Mouse (Mus musculus) A20 (cell line): ENCODE data around the gene Bex4.
"Not testable (repeated sequence)": the region's sequence is repeated elsewhere in the genome, so short reads cannot be mapped to it uniquely, and the experiment has no call there.

Source experiments
- DNase-seq: peaks from one replicate; pipeline ENCODE4 v3.0.0-alpha.2; 2011; ENCODE audit warnings: low read depth, low spot score

Bex4 gene

GRCm38 (mm10) chrX:136138827-136139639 lies at the start of gene Bex4:
Bex4 (plus strand) TSS chrX:136138996.
- not testable (repeated sequence) for DNase-seq

DNA sequence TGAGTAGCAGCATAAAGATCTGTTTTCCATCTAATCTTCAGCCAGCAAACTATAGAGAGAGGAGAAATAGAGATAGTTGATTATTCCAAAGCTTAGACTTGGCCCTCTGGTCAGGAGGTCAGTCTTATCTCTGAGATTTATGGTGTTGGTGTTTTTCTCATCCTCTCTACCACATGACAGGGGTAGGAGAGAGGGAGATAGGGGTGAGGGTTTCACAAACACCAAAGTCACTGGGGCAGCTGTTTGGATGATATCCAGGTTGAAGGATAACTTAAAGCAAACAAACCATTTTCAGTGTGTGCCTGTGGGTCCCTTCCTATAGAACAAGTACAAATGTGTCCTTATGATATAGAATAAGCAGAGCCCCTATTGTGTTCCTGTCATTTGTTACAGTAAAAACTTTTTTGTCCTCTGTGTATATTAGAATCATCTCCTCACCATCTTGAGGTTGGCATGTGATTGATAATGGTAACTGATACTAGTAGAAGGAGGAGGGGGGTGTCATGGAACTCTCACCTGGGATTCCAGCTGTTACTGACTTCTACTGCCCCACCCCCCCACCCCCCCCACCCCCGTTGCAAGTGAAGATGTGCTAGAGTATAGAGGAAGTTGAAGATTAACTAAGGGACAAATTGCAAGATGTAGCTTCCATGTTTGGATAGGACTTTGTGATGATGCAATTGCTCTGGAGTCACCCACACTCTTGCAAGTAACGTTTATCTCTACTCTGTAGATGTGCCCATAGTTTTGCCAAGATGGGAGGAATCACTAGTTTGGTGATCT lies 46.1 kb upstream of the Bex4 start:
- DNase-seq: no peak

DNA sequence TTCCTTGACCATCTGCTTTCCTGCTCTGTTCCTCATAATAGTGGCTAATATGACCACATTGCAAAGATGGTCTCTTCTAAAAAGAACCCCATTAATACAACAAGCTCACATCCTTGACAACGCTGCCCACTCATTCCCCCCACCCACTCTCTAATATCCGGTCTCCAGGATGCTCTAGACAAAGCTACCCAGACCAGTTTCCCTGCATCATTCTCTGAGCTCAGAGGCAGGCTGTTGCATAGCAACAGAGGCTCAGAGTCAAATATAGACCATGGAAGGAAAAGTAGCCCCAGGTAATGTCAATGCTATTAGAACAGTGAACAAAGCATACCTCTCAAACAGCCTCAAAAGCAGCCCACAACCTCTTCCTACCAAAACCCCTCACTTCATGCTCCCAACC lies 44.4 kb upstream of the Bex4 start:
- DNase-seq: no peak

GRCm38 (mm10) chrX:136104046-136104723 lies 34.6 kb upstream of the Bex4 start:
- DNase-seq: no peak

- DNase-seq: no peak
These were observed 34.1 kb upstream of the Bex4 start for GRCm38 (mm10) chrX:136104724-136105088.

DNA sequence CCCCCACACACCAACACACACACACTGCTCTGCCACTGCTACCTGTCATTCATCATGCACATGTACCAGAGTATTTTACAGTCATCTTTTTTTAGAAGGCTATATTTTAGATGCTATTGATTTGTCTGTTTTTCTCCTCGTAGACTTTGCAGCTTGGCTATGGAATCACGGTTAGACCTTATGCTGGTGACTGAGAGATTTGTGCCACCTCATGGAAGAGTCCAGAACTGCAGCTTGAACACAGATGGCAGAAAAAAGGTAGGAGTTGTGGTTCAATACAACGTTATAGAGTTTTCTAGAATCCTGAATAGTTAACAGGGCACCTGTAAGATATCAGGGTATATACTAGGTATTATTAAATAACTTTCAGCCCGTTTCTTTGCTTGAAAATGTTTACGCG lies 30.9 kb upstream of the Bex4 start:
- DNase-seq: peak; percentile 20

- DNase-seq: no peak
These were observed 23.8 kb upstream of the Bex4 start for GRCm38 (mm10) chrX:136115015-136115414.

- DNase-seq: no peak
These were observed 23.3 kb upstream of the Bex4 start for GRCm38 (mm10) chrX:136115419-136115961.

GRCm38 (mm10) chrX:136127038-136127743 lies 11.6 kb upstream of the Bex4 start:
- DNase-seq: peak; percentile 52

GRCm38 (mm10) chrX:136127744-136128064 lies 11.1 kb upstream of the Bex4 start:
- DNase-seq: peak; percentile 40

- DNase-seq: no peak
These were observed 3.2 kb upstream of the Bex4 start for GRCm38 (mm10) chrX:136135559-136135958.

DNA sequence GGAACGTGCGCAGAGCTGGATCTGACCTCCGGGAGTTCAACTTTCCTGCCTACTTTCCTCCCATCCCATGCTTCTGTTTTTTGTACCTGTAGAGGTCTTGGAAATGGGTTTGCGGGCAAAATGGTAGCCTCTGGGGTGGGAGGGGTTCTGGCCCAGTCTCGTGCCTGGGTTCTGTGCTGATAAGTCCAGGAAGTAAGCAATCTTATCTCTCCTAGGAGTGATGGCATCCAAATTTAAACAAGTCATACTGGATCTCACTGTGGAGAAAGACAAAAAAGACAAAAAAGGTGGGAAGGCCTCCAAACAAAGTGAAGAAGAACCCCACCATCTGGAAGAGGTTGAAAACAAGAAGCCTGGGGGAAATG lies 826 bp downstream of the Bex4 start:
- DNase-seq: not testable (repeated sequence)

GRCm38 (mm10) chrX:136141385-136141784 lies 2.6 kb downstream of the Bex4 start:
- DNase-seq: no peak

DNA sequence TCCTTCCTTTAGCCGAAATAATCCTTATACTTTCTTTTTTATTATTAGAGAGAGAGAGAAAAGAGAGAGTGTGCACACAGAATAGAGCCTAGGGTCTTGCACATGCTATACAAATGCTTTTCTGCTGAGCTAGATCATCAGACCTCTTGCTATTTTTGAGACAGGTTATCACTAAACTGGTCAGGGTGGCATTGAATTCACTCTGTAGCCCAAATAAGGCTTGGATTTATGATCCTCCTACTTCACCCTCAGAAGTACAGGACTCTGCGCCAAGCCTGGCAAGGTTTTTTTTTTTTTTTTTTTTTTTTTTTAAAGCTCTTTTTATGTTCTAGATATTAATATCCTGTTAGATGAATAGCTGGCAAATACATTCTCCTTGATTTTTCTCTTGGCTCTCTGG lies 4.9 kb downstream of the Bex4 start:
- no peak for DNase-seq

GRCm38 (mm10) chrX:136144195-136144594 lies 5.4 kb downstream of the Bex4 start:
- DNase-seq: no peak

GRCm38 (mm10) chrX:136170625-136171024 lies 31.8 kb downstream of the Bex4 start:
- DNase-seq: no peak

- no peak for DNase-seq
These were observed 32.7 kb downstream of the Bex4 start for GRCm38 (mm10) chrX:136171189-136172117.

- no peak for DNase-seq
These were observed 33.3 kb downstream of the Bex4 start, which contains the start of gene Tceal8 for GRCm38 (mm10) chrX:136172118-136172551. Tceal8 (minus strand) TSS chrX:136172342.

- DNase-seq: no peak
These were observed 34.0 kb downstream of the Bex4 start for GRCm38 (mm10) chrX:136172786-136173185.

DNA sequence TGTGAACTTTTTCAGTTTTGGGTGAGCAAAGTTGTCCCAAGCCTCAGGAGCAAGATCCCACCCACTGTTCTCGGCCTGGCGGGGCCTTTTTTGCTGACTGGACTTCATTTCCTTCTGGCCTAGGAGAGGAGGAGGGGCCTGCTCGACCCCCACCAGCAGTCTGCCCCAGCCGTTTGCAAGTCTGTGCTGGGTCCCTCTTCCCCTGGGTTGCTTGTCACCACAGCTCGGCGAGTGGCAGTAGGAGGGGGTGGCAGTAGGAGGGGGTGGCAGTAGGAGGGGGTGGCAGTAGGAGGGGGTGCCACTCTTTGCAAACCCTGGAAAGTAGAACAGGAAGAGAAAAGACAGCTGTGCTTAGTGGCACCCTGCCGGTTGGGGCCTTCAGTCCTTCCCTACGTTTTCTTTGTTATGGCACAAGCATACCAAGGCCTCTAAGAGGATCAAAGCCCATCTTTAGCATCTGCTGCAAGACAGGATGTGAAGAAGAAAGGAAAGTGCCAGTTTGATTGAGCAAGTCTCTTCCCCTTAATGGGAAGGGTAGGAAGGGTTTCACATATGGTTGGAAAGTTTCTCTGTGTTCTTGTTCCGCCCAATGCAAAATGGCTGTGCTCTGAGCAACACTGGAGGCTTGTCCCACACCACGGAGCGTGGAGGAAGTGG lies 42.2 kb downstream of the Bex4 start:
- DNase-seq: no peak
